Mouse (Mus musculus) natural killer cell, adult 2 months (primary cell): Measurements from ENCODE around the gene Rtf2.

Experiments used
- DNase-seq, 2 experiments: peaks; one replicate each; pipeline ENCODE4 v3.0.0; 2022; ENCODE audit warnings: low spot score in 2 of 2

Gene Rtf2

DNA sequence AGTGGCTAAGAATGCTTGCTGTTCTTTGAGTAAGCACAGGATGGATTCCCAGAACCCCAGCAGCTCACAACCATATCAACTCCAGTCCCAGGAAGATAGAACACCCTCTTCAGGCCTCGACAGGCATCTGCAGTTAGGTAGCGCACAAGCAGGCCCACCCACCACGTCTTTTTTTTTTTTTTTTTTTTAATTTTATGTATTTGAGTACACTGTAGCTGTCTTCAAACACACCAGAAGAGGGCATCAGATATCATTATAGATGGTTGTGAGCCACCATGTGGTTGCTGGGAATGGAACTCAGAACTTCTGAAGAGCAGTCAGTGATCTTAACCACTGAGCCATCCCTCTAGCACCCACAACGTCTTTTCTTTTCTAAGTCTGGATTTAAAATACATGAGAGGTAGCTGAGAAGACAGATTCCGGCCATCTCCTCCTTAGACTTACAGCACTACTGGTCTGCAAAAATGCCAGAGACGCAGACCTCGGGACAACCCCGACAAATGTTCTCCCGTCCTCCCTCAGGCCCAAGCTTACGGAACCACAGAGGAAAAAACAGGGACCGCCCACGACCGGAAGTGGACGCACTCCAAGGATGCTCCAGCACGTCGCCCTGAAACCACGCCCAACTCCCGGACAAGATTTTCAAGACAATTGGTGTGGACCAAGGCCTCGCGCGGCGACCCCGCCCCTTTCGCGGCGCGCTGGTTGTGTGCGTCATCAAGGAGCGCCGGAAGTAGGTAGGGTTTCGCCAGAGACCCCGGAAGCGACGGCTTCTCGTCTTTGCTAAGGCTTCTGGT is at the start of gene Rtf2:
Gene Rtf2 (plus strand): TSS at position 714 of the 797 bp plus-strand sequence.
- peak; percentile 95 to 97 for DNase-seq

DNA sequence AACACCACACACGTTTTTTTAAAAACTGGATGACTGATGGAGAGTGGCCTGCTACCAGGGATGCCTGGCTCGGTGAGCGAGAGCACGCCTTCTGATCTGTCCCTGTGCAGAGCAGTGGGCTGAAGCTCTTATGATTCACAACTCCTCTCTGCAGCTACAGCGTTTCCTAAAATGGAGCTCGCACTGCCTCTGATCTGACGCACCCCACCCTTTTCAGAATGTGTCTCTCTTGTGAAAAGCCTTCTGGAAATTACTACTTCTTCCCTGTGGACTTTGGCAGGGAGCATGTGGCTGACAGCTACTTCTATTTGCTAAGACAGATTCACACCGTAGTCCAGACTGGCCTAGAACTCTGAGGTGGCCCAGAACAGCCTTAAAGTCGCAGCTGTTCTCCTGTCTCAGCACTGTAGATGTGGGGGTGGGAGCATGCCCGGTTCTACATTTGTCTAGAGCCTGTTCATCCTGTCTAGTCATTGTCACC is 48.3 kb upstream of the Rtf2 start:
- no peak for DNase-seq

DNA sequence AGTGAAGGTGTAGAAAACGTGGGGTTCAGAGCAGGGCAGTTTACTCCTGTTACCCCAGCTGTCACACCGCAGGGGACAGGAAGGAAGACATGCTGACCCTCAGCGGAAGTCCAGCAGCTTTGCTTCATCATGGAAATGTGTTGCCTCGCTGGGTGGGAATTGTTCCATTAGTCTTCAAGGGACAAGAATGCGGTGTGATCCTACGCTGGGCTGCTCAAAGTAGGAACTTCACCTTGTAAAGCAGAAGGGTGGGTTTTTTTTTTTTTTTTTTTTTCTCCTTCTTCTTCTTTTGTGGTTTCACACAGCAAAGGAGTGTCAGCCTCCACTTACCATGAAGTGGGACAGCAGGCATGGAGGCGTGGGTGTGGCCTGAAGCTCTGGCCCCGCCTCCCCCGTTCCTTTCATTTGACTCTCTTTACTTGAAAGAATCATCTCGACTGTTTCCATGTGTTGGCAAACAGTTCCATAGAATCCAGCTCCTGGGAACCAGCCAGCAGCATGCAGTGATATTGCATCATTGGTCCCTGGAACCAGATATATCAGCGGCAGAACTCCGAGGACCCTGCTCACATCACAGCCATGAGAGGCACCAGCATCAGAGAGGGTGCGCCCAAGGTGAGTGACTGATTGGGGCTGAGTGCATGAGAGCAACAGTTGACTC is 46.8 kb upstream of the Rtf2 start, which contains the start of gene Cass4:
Gene Cass4 (plus strand): TSS at position 404 of the 661 bp plus-strand sequence.
- DNase-seq, result peak; percentile 30 to 65

DNA sequence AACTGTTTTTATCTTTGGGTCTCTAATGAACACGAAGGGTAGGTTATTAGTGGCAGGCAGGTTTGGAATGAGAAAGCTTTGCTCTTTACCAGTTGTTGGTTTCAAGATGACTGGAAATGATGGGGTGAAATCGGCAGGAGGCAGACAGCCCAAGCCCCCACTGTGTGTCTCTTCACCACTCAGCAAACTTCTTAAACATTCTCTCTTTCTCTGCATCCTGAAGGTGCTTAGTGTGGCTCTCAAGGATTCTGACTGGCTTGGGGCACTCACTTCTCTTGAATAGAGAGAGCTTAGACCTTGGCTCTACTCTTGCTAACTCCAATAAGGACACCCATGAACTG is 46.3 kb upstream of the Rtf2 start:
- DNase-seq, result no peak

DNA sequence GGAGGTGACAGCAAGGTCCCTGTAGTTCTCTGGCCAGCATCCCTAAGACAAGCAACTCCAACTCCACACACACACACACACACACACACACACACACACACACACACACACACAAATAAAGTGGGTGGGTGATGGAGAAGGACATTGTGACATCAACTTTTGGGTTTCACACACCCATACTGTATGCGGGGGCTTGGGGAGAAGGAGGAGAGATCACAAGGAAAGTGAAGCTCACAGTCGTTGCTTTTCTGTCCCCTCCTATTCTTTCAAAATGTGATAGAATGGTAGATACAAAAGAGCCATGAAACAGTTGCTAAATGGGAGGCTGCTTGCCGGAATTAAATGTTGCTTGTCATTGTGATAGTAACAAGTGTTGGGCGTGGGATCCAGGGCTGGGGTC is 45.7 kb upstream of the Rtf2 start:
- no peak for DNase-seq

DNA sequence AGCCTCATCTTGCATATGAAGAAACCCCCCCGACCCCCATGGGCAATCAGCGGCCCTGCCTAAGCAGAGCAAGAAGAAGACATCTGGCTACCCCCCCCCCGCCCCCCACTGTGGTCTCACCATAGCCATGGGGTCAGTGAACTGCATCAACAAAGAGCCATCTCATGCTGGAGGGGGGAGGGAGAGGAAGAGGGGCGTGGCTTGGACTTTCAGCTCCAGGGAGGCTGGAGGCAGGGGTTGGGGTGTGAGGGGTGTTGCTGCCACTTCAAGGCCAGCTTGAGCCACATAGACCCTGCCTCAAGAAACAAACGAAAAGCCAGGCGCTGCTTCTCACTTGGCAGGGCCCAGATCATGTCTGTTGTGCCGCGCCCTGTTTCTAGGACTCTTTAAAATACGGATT is 44.4 kb upstream of the Rtf2 start:
- no peak for DNase-seq

DNA sequence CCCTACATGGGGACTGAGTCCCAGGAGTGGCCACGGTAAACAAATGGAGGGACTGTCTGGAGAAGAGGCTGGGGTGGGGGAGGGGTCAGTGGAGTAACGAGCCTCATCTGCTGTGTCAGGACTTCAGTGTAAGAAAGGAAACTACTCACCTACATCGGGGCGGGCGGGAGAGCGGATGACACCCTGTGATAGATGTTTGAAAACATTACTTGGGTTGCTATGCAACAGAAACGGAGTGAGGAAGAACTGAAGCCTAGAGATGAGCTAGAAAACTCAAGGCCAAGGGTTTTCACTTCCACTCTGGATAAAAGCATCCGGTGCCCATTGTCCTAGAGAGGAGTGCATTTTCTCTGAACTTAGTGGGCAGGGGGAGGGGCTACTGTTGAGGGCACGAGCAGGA is 40.5 kb upstream of the Rtf2 start:
- peak; percentile 28 to 61 for DNase-seq

DNA sequence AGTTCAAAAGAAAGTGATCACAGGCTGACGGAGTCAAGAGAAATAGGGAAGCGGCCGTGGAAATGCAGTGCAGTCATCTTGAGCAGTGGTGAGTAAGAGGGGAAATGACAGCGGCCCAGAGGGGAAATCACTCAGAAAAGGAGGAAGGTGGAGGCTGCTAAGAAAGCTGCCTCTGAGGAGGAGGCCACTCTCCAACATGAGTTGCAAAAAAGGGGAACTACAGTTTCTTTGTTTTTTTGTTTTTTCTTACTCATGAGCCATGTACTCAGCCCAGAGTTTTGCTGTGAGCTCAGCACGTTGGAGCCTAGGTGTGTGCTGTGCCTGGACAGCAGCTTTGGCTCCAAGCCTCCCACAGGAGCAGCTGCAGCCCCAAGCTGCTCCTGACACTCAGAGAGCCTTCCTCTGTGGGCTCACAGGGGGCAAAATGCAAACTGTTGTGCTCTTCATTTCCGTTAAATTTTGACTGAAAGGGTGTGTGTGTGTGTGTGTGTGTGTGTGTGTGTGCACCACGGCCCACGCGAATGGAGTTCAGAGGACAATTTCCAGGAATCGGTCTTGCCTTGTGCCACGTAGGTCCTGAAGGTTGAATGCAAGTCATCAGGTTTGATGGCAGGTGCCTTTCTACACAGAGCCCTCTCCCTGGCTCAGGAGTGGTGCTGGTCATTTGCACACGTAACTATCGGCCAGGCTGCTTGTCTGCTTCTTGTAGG is 39.1 kb upstream of the Rtf2 start:
- DNase-seq, result peak; percentile 34 to 77

DNA sequence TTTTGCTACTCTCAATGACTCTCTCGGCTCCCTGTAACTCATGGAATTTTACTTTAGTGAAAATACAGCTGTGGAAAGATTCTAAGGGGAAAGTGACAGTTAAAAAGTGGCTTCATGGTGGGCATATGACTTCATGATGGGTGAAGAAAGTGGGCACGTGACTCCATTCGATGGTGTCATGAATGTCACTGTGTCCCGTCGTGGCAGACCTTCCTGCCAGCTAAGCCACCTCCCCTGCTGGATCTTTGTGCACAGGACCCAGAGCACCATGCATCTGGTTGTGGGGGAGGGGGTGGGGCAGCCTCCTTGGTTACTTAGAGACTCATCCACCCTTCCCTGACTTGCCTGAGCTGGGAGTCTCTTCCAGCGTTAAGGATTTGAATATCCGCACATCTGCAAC is 36.1 kb upstream of the Rtf2 start:
- DNase-seq, result no peak

DNA sequence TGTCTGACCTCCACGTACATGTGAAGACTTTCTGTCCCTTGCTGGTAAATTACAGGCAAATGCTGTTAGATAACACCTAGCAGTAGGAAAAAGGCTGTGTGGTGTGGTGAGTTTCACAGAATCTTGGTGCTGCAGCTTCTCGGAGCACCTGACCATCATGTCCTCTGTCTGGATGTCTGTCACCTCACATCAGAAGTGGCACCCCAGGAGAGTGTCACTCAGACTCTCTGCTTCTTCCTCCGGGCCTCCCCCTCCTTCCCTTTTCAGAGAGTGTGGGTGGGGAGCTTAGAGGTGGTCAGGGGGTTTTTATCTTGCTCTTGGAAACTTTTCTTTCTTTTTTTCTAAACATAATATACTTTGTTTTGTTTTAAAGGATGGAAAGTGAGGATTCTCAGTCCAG is 35.3 kb upstream of the Rtf2 start:
- peak; percentile 34 to 54 for DNase-seq

DNA sequence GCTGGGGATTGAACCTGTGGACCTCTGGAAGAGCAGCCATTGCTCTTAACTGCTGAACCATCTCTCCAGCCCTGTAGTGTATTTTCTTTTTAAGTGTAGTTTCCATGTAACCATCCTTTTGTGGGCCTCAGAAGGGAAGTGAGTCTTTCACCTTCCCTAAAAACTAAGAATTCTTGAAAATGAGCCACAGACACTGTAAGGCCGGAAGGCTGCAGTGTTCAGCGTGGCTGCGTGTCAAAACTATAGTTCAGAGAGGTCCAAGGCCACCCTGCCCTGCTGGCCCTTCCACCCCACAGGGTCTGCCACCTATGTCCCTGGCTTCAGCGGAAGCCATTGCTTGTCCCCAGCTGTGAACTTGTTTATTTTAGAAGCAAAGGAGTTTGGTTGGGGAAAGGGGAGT is 34.2 kb upstream of the Rtf2 start:
- no peak for DNase-seq

DNA sequence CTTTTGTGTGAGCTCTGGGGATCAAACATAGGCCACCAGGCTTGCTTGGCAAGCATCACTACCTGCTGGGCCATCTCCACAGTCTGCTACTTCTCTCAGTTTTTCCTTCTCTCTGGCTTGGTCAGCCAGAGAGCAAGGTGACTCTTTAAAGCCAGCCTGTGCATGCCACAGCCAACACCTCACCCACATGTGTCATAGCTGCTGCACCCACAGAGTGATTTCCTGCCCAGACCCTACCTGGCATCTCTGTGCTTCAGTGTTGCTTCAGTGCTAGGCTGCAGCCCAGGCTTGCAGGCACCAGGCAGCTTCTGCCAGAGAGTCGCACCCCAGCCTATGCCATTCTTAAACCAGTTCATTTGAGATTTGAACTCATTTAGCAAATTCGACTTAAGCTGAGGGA is 32.9 kb upstream of the Rtf2 start:
- DNase-seq, result peak; percentile 49 to 63

DNA sequence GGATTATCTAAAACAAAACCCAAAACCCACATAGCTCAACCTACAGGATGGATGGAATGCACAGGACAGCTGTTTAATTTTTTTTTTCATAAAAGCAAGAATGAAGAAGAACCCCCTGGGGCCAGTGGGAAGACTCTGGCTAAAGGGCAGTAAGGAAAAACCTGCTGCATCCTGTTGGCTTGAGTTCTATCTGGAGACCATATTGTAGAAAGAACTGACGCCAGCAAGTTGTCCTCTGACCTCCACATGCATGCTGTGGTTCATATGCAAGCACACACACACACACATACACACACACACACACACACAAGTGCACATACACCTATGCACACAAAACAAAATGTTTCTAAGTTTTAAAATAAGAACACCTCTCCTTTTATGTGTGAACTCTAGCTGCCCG is 29.7 kb upstream of the Rtf2 start:
- no peak for DNase-seq

DNA sequence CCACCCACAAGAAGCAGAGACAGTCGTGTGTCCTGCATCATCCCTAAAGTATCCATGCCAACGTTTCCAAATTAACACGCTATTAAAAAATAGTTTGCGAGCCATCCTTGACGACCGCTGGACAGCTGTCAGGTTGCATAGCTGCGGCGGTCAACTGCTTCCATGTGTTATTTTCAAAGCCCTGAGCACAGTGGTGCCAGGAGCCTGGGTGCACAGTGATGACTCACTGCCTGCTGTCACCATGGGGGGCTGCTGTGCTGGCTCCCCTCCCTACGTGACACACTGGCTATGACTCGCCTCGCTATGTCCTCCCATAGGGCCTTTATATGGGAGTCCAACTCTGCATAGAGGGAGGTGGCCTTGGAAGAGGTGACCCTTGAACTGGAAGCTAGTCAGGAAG is 29.3 kb upstream of the Rtf2 start:
- no peak for DNase-seq

DNA sequence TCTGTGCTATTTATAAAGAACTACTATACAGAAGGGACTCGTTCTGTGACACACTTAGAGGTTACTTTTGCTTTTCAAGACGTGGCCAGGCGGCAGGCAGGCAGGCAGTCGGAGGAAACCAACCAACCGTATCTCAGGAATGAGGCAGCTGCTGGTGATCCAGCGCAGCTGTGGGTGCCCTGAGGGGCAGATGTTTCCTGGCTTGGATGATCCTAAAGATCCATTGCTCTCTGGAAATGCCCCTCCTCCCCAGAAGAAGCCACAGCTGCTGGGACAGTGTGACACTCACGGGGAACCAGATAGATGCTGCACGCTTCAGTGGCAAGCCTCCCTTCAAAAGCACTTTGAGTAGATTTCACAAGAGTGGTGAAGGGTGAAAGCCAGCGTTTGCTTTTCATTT is 27.9 kb upstream of the Rtf2 start:
- no peak for DNase-seq

DNA sequence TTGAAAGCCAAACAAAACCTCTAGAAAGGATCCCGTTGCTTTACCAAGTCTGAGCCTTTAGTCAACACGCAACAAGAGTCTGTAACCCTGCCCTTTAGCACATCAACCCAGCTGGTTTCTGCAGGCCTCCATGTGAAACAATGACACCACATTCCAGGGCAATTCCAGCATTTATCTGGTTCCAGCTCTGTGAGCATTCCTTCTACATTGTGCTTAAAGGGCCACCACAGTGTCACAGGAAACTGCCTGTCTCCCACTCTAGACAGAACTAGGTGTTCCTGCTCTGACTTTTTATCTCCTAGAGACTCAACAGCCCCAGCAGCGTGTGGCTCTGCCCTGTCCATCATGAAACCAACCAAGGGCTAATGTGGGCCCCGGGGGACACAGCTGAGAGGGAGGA is 27.1 kb upstream of the Rtf2 start:
- DNase-seq, result no peak

DNA sequence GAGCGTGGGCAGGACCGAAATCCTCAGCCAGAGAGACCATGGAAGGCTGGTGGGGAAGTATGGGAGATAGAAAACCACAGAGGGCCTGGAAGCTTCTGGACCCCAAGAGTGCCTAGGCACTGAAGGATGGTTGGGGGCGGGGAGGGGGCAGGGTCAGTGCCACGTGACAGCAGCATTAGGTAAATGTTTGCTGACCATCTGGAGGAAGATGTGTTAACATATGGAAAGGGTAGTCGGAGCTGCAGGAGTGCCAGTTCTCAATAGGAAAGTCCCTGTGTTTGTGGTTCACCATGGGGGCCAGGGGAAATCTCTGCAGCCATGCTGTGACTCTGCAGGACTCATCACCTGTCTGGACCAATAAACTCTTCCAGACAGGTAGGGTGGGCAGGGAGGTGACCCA is 26.5 kb upstream of the Rtf2 start:
- DNase-seq, result no peak

DNA sequence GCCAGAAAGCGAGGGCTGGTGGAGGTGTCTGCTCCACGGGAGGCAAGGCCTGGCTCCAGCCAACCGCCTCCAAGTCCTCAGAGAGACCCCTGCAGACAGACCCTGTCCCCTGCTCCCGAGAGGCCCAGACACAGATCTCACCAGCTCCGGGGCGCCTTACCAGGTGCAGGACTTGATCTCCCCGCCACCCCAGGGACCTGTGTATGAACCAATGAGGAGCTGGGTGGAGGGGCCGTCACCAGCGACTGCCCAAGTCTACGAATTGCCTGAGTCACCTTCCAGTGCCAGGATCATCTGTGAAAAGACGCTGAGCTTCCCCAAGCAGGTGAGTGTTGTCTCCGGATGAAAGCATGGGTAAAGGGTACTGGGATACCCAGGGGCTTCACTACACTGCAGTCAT is 24.1 kb upstream of the Rtf2 start:
- DNase-seq, result no peak

DNA sequence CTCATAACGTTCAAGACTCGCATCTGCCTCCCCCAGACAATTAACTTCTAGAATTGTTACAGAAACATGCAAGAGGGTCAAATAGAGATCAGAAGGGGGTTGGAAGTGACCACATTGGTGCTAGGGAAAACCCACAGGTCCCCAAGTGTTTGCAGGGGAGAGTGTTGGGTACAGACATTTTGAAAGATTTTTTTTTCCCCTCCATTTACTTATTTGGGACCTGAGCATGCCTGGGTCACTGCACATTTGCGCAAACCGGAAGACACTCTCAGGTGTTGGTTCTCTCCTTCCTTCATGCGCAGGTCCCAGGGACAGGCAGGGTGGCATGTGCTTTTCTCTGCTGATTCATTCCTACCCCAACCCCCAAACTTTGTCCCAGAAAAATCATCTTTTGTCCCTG is 23.5 kb upstream of the Rtf2 start:
- no peak for DNase-seq

DNA sequence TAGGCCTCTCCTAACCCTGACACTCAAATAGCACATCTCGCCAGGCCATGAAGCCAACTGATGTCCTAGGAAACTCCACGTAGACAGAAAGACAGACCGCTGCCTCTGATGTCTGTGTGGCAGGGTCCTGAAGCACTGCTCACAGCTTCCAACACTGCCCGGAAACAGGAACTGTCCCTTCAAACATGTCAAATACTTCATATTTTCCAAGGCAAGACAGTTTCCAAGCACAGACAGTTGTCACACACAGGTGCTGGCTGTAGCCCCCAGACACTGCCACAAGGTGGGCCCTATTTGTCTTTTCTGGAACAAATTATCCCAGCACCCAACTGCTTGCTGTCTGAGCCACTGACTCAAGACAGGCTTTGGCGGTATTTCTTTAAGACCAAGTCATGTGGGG is 22.1 kb upstream of the Rtf2 start:
- no peak for DNase-seq

DNA sequence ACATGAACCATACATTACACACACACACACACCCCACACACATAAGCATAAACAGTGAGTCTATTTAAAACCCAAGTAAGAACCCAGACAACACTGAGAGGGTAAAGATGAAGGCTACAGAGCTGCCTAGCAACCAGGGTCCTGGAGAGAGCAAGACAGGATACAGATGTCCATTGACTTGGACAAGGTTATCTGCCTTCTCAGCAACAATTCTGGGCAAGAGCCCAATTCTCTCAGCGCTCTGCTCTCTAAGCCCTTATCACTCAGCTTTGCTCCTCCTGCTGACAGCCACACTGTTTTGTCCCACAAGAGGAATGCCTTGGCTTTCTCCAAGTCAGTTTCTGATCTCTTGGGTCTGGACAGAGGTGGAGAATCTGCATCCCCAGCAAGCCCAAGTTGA is 9.7 kb upstream of the Rtf2 start:
- no peak for DNase-seq

DNA sequence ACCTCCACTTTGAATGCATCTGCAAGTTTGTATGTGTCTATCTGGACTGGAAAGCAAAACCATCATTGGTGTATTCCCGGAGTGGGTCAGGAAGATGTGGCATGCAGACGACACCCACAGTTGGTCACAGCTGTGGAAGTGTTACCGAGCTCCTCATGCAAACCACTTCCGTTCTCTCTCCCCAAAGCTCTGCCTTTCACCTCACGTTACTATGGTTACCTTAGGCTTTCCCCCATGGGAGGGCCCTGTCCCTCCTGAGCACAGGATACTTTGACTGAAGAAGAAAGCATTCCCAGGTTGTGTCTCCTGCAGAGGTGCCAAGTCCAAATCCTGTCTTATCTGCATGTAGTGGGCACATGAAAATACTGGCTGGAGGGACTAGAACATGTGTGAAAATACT is 6.6 kb upstream of the Rtf2 start:
- peak; percentile 68 to 77 for DNase-seq
